Mouse (Mus musculus) frontal cortex, postnatal 25 days (tissue): ENCODE data around the gene Ncoa3.

Source experiments
- DNase-seq, 2 experiments: peaks; one replicate each; pipeline ENCODE4 v3.0.0; 2022; ENCODE audit warnings: low spot score in 2 of 2

The Ncoa3 gene

GRCm38 (mm10) chr2:166079231-166079630 is 86.8 kb downstream of the Ncoa3 start:
- no peak for DNase-seq

DNA sequence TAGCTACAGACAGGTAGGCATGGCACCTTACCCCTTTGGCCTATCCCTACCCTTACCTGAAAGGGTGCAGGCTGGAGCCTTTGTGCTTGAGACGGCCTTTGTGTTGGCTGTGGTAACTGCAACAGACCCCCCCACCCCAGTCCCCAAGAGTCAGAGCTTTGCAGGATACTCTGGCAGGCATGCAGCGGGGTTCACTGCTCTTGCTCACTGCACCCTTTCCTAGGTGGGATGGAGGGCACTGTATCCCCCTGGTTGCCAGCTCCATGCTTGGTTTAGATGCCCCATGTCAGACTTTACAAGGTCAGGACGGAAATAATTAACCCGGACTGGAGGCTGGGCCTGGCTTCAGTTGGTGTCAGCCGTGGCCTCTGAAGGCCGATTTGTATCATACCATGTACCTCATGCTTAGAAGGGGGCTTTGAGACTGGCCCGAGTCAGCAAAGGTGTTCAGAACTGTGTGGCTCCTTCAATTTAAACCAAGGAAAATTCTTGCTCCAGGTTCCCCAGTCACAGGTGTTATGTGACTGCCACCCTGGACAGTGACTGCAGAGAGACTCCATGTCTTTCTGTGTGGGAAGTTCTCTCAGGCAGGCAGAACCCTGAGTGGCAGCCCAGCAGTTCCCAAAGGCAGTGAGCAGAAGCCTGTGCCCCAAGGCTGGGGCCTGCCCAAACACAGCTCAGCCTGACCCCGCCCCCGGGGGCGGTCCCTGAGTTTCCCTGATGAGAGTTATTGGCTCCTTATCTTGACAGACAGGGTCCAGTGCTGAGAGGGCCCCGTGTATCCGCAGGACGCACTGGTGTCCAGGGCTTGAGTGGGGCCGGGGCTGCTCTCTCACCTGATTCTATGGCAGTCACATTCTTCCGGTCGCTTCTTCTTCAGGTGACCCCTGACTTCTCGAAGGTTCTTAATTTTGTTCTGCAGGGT is 87.8 kb downstream of the Ncoa3 start:
- DNase-seq: no peak

DNA sequence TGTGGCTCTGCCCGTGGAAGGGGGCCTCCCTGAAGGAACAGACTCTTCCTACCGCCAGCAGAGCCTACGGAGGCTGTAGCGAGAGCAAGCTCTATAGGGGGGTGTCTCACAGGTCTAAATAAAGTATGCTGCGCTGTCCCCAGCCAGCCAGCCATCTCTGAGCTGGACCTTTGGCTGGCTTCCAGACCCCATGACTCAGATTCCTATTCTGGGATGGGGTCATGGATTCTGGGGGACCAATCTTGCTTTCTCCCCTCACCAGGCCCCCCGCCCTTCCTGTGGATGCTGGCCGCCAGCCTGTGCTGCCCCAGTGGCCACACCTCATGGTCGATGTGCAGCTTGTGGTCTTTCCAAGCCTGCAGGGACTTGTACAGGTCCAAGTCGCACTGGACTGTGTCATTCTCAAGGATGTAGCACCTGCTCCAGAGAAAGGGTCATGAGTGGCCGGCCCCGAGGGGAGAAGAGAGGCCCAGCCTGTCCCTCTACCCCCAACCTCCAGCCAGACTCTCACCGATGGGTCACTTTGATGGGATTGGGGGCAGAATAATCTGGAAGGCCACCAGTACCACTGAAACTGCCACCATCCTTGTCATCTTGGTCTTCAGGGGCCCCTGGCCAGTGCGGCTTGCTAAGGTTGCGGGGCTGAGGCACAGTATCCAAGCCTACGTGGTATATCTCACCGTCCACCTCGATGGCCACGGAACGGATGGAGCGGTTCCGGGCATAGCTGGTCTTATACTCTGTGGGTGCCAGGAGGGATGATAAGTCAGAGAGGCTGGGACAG is 88.7 kb downstream of the Ncoa3 start:
- no peak for DNase-seq

GRCm38 (mm10) chr2:166082193-166082592 is 89.8 kb downstream of the Ncoa3 start:
- peak; percentile 66 to 68 for DNase-seq

DNA sequence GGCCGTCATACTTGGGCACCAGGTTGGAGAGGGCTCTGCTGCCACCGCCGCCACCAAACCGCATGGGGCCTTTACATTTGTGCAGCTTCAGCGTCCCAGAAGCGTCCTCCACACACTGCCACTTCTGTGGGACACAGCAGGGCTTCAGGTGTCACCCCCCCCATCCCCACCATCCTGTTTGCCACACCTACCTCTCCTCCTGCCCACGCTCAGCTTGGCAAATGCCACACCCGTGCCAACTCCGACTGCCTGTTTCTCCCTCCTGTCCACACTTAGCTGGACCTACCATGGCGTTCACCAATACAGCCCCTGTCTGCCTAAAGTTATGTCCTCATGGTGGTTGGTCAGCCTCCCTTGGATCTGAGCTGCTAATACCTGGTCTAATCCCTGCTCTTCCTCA is 90.2 kb downstream of the Ncoa3 start:
- DNase-seq: no peak

DNA sequence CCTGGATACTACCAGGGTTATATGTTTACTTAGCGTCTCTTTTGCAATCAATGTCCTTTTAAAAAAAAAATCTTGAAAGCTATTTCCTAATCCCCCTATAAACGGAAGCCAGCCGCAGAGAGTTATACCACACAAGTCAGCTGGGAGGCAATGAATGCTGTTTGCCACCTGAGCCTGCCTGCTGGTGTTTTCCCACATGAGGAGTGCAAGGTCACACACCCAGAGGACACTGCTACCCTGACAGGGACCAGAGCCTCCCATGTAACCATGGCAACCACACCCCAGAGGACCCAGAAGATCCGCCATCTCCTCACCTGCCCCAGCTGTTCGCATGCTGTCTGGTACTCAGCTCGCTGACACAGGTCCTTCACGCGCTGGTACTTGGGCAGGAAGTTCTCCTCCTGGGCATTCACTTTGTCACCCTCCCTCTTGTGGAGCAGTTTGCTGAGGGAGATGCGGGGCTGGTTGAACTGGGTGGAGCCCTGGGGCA is 91.2 kb downstream of the Ncoa3 start:
- no peak for DNase-seq

GRCm38 (mm10) chr2:166084111-166084510 is 91.7 kb downstream of the Ncoa3 start:
- no peak for DNase-seq

DNA sequence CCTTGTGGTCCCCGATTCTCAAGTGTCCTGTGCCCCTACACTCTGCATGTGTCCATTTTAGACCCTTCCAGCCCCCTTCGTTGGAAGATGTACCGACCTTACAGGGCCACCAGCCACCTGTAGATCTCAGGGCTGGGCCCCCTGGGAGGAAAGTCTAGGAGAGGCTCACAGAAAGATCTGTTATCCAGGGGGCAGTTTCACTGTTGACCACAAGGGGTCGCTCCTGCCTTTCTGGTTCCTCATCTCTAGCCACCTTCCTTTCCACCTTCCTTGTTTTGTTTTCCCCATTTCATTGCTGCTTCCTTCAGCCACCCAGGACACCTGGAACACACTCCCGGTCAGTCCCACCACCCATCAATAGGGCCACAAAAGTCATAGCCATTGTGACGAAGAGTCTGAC is 92.5 kb downstream of the Ncoa3 start:
- peak; percentile 58 to 59 for DNase-seq

DNA sequence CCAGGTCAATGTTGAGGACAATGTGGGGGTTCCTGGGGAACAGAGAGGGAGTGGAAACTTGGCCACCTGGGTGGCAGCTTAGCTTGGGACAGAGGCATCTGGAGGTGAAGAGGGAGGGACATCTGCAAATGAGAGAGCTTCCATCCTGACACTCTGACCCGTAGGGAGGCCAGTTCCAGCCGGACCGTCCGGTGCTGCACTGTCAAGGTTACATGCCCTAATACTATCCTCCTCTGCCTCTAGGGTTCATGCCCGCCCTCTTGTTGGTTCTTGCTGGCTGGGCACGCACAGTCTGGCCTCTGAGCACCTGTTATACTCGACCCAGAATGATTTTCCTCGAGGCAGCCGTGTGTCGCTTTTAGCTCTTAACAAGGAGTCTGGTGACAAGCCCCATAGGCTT is 93.3 kb downstream of the Ncoa3 start:
- DNase-seq: no peak

GRCm38 (mm10) chr2:166086457-166087233 is 94.2 kb downstream of the Ncoa3 start:
- DNase-seq: no peak

- DNase-seq: no peak
These were observed 96.6 kb downstream of the Ncoa3 start for GRCm38 (mm10) chr2:166088991-166089390.

DNA sequence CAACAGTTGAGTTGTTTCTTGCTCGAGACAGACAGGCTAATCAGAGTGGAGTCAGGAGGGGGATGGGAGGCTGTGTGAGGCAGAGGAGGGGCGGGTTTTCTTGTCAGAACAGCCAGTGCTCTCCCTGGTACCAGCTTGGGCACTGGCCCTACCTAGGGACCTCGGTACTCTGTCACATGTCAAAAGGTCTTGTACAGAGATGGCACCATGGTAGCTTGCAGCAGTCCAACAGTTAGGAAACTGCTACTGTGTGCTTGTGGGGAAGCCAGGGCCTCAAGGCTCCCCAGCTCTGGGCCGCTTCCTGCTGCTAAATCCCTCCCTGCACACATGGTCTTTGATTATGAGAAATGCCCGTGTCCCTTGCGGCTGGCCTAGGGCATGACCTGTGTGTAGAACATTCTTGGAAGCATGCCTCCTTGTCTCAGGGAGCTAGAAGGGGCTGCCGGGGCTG is 97.7 kb downstream of the Ncoa3 start:
- DNase-seq: no peak

DNA sequence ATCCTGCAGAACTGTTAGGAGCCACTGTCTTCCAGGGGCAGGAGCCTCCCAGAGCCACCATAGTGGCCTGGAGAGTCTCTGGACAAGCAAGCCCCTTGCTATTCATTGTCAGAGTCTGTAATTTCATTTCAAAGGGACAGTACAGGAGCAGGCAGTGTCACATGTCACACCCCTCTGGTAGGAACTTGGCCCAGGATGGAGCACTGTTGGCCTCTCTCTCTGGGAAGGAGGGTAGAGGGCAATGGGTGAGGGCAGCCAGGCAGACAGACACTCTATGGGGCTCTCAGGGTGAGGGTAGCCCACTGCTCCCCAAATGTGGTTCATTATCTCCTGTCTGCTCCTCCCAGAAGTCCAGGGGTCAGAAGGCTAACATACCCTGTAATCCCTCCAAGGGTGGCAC is 99.2 kb downstream of the Ncoa3 start:
- no peak for DNase-seq

DNA sequence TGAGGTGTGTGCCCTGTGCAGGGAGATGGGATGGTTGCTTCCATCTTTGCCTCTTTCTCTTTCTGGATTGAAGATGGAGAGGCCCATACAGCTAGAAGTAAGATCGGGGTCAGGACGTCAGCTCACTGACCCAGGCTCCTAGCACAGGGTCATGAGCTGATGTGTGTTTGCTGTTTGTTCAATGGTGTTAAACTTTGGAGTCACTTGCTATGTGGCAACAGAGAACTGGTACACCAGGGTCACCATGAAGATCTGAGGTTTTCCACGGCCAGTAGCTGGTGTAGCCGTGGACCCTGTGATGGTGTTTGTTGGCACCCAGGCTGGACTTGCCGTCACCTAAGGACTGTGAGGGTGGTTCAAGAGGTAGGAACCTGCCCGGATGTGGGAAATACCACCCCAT is 100.0 kb downstream of the Ncoa3 start:
- DNase-seq: no peak

GRCm38 (mm10) chr2:166096300-166096699 is 103.9 kb downstream of the Ncoa3 start:
- no peak for DNase-seq

DNA sequence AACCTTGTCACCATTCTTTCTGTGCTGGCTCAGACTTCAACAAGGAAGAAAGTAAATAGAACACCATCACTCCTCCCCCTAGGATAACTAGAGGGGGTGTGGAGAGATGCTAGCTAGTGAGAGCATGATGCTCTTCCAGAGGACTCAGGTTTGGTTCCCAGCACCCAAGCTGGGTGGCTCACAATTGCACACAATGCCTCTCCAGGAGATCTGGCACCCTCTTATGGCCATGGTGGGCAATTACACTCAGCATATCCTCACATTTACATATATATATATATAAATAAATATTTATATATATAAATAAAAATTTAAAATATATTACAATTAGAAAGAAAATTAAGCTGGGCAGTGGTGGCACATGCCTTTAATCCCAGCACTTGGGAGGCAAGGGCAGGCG is 104.4 kb downstream of the Ncoa3 start:
- DNase-seq: no peak

DNA sequence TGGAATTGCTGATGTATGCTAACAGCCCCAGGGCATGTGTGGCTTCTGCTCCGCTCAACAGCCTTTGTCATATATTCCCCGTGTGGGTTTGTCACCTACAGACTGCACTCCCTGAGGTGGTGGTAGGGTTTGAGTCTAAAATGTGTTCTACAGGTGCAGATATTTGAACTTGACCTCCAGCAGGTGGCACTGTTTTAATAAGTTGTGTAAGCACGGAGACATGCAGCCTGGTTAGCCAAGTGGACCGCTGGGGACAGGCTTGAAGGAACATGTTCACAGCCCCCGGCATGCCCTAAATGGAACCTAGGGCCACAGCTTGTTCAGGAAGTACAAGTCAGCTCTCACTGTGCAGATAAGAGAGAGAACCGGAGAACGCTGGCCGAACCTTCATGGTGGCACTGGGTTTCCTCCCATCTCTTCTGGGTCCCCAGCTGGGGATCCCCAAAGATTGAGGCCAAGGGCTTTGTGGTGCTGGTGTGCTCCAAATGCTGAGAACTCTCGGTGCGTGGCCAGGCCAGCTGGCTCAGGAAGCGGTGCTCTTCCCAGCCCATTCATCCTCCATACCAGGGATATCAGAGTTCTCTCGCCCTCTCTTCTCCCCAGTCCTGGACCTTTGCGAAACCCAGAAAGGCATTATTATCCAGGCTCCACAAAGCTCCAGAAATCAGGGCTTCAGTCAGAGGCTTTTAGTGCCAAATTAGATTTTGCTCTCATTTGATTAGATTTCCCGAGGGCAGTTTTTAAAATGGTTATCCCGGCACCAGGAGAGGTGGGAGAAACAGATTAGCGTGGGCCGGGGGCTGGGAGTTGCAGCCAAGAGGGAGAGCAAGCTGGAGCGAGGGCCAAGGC is 105.2 kb downstream of the Ncoa3 start:
- DNase-seq: no peak

DNA sequence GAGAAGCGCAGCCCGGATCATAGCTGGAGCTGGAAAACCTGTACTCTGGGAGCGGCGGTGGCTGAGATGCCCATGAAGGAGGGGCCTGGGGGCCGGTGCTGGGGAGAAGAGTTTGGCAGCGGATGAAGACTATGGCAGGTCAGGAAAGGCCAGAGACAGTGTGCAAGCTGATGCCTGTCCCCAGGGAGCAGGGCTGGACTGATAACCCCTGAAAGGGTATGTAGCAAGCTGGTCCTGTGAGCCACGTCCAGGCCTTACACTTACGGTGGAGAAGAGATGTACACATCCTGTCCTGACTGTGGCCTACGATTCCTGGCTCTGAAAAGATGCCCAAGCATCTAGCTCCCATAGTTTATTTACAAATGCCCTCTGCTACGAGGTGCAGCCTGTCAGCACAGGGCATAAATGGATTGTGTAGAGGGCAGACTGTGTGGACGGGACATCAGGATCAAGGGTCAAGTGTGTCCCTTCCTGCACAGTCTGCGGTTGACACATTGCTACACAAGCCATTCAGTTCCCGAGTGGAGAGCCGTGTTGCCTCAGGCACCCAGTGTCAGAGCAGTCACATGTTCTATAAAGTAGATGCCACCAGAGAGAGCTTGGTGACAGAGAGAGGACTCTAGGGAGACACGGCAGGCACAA is 106.0 kb downstream of the Ncoa3 start:
- DNase-seq: no peak

GRCm38 (mm10) chr2:166100309-166101262 is 108.2 kb downstream of the Ncoa3 start:
- DNase-seq: no peak
